Mouse (Mus musculus) adrenal gland, postnatal 25 days (tissue): Measurements from ENCODE around the gene Adamts7. TPM values are rescaled to one million over a fixed set of nuclear protein-coding genes. Genes with fewer than 3 reads are reported as not detected.

ENCODE experiments used
- total RNA-seq: library from RNA; stranded (reverse); gene quantifications from 2 replicates; pipeline ENCODE4 v1.2.3, GENCODE M21; 2021

The Adamts7 gene
- total RNA-seq, 1 experiment from 2014 or later: 7.5 TPM

Other genes with a start within 250 kb of the Adamts7 start
- gene Ctsh, start 108.9 kb upstream of the Adamts7 start, total RNA-seq: 137 and 159 TPM in 2 replicates
- gene Morf4l1, start 48.3 kb upstream of the Adamts7 start, total RNA-seq: 307 and 354 TPM in 2 replicates
- gene Tbc1d2b, start 107.7 kb downstream of the Adamts7 start, total RNA-seq: 30.5 and 44.4 TPM in 2 replicates